Mouse (Mus musculus) T-helper 1 cell (primary cell): Measurements from ENCODE around the gene Arsg.

Experiments used
- in situ Hi-C: fragments of 300-600 bp; cut with MboI, MseI; formaldehyde crosslinking; loops from one replicate; pipeline ENCODE4 v1.15.1; 2025; ENCODE audit warnings: high pct_unique_total_duplicates

Arsg gene

GRCm38 (mm10) chr11:109494890-109495770 lies 22.0 kb downstream of the Arsg start:
- in situ Hi-C loops, result loop anchor here (10.0 kb wide), 1 partner anchor 870 kb away; no protein-coding TSS in a partner anchor

GRCm38 (mm10) chr11:109495771-109496474 lies 22.7 kb downstream of the Arsg start:
- in situ Hi-C loops, result loop anchor here (10.0 kb wide), 1 partner anchor 871 kb away; no protein-coding TSS in a partner anchor

GRCm38 (mm10) chr11:109496475-109496993 lies 23.4 kb downstream of the Arsg start:
- in situ Hi-C loops, result loop anchor here (10.0 kb wide), 1 partner anchor 872 kb away; no protein-coding TSS in a partner anchor

- in situ Hi-C loops, result loop anchor here (10.0 kb wide), 1 partner anchor 872 kb away; no protein-coding TSS in a partner anchor
These were observed 24.0 kb downstream of the Arsg start for GRCm38 (mm10) chr11:109496996-109497714.

- in situ Hi-C loops, result loop anchor here (10.0 kb wide), 1 partner anchor 873 kb away; no protein-coding TSS in a partner anchor
These were observed 24.8 kb downstream of the Arsg start for GRCm38 (mm10) chr11:109497990-109498389.

- in situ Hi-C loops, result loop anchor here (5.0 kb wide), 1 partner anchor 67 kb away; no protein-coding TSS in a partner anchor
These were observed 27.0 kb downstream of the Arsg start for GRCm38 (mm10) chr11:109500206-109500605.

GRCm38 (mm10) chr11:109504977-109505376 lies 31.8 kb downstream of the Arsg start:
- in situ Hi-C loops, result loop anchor here (5.0 kb wide), 1 partner anchor 62 kb away; no protein-coding TSS in a partner anchor

- in situ Hi-C loops, result no loop called here
These were observed 32.6 kb downstream of the Arsg start for GRCm38 (mm10) chr11:109505823-109506222.

GRCm38 (mm10) chr11:109507068-109507467 lies 33.9 kb downstream of the Arsg start:
- in situ Hi-C loops, result no loop called here

GRCm38 (mm10) chr11:109512995-109513675 lies 40.0 kb downstream of the Arsg start:
- in situ Hi-C loops, result no loop called here

GRCm38 (mm10) chr11:109514064-109514612 lies 41.0 kb downstream of the Arsg start:
- in situ Hi-C loops, result no loop called here

GRCm38 (mm10) chr11:109517330-109517729 lies 44.2 kb downstream of the Arsg start:
- in situ Hi-C loops, result no loop called here

GRCm38 (mm10) chr11:109517816-109518215 lies 44.6 kb downstream of the Arsg start:
- in situ Hi-C loops, result no loop called here

- in situ Hi-C loops, result no loop called here
These were observed 47.8 kb downstream of the Arsg start for GRCm38 (mm10) chr11:109520958-109521357.

- in situ Hi-C loops, result no loop called here
These were observed 51.7 kb downstream of the Arsg start for GRCm38 (mm10) chr11:109524869-109525268.

- in situ Hi-C loops, result no loop called here
These were observed 52.4 kb downstream of the Arsg start for GRCm38 (mm10) chr11:109525571-109525970.

- in situ Hi-C loops, result no loop called here
These were observed 56.9 kb downstream of the Arsg start for GRCm38 (mm10) chr11:109530030-109530429.

- in situ Hi-C loops, result no loop called here
These were observed 62.8 kb downstream of the Arsg start for GRCm38 (mm10) chr11:109535966-109536365.

GRCm38 (mm10) chr11:109536939-109537338 lies 63.8 kb downstream of the Arsg start:
- in situ Hi-C loops, result no loop called here

- in situ Hi-C loops, result no loop called here
These were observed 66.1 kb downstream of the Arsg start for GRCm38 (mm10) chr11:109539290-109539689.
